Mouse (Mus musculus): Measurements from ENCODE around the gene Gimap8. TPM values are rescaled to one million over a fixed set of nuclear protein-coding genes. Genes with fewer than 3 reads are reported as not detected.

Gimap8 gene
- polyA plus RNA-seq, 2 experiments: 0.17 to 1.3 TPM

GRCm38 (mm10) chr6:48637811-48638500, 9.1 kb upstream of the Gimap8 start:
- DNase-seq (ENCODE audit: low read depth in 3 of 3, low spot score in 3 of 3) (no peak), ATAC-seq (ENCODE audit: insufficient read depth) (no peak)
- no peak overlapping the region for H3K4me3 ChIP-seq (ENCODE audit: insufficient read depth in 1 of 2, low read depth in 2 of 2, low read length in 2 of 2)
- H3K9me3 ChIP-seq (ENCODE audit: control insufficient read depth, low read length): no peaks in the 10 kb centered on the region
- no peak for TF ChIP-seq CTCF (IDR thresholded peaks at IDR 0.05; ENCODE audit: low read depth)
- TF ChIP-seq EP300 (IDR thresholded peaks at IDR 0.05; ENCODE audit: low read depth): no peak
- no peaks in the 10 kb centered on the region for H3K36me3 ChIP-seq (replicated peaks; ENCODE audit: control insufficient read depth, insufficient read depth, low read depth)
- no peak overlapping the region for H3K27ac ChIP-seq
- H3K27me3 ChIP-seq (ENCODE audit: control insufficient read depth, insufficient read depth, low read length): no peaks in the 10 kb centered on the region
- 62% methylated on average over 6 of the region's 6 CpGs for WGBS (ENCODE audit: insufficient replicate concordance)
- H3K4me1 ChIP-seq (replicated peaks; ENCODE audit: control insufficient read depth in 2 of 2, insufficient read depth in 2 of 2, low read length in 1 of 2): peaks cover 0 to 3% of the 10 kb centered on the region in 2 experiments; a peak in 1 of 4 replicates
- no peak overlapping the region for H3K9ac ChIP-seq (replicated peaks)
- H3K4me2 ChIP-seq (ENCODE audit: low read depth): no peak overlapping the region

DNA sequence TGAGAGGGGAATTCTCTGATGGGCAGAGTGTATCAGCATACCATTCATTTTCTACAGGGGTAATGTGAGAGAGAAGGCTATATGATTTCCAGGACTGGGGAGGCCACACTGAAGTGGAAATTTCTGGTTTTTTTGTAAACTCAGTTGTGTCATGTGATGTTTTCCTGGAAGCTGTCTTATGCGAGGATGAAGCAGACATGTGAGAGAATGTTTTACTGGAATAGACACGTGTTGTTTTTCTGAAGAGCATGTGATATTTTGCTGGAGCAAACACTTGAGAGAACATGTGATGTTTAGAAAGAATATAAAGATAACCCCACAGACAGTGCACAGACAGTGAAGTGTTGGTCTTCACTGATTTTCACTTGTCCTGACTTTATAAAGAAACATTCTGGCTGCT, 8.5 kb upstream of the Gimap8 start:
- Histone ChIP-seq H3K9me3 (ENCODE audit: control insufficient read depth, low read length) (no peaks in the 10 kb centered on the region), H3K36me3 (replicated peaks; ENCODE audit: control insufficient read depth, insufficient read depth, low read depth) (no peaks in the 10 kb centered on the region), H3K9ac (replicated peaks) (no peak overlapping the region), H3K4me2 (ENCODE audit: low read depth) (no peak overlapping the region), H3K27ac (no peak overlapping the region), H3K4me1 (replicated peaks; ENCODE audit: control insufficient read depth in 2 of 2, insufficient read depth in 2 of 2, low read length in 1 of 2) (peaks cover 0 to 3% of the 10 kb centered on the region in 2 experiments; a peak in 1 of 4 replicates), H3K4me3 (ENCODE audit: insufficient read depth in 1 of 2, low read depth in 2 of 2, low read length in 2 of 2) (no peak overlapping the region), H3K27me3 (ENCODE audit: control insufficient read depth, insufficient read depth, low read length) (no peaks in the 10 kb centered on the region)
- 44% methylated on average over 2 of the region's 2 CpGs for WGBS (ENCODE audit: insufficient replicate concordance)
- TF ChIP-seq EP300 (IDR thresholded peaks at IDR 0.05; ENCODE audit: low read depth) (no peak), CTCF (IDR thresholded peaks at IDR 0.05; ENCODE audit: low read depth) (no peak)
- ATAC-seq (ENCODE audit: insufficient read depth): no peak
- DNase-seq (ENCODE audit: low read depth in 3 of 3, low spot score in 3 of 3): no peak

DNA sequence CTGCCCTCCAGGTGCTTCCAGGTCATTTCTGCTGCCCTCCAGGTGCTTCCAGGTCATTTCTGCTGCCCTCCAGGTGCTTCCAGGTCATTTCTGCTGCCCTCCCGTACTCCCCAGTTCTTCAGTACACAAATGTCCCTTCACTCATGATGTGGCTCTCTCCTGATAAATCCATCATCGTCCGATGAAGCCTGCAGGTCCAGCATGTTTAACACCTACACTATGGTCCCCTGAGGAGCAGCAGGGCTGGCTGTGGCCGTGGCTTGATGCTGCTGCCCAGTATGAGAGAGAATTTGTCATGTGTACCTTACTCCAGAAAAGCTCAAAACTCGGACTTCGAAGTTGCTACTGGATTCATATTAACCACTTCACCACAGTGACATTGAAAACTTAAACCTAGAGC, 5.6 kb upstream of the Gimap8 start:
- H3K36me3 ChIP-seq (replicated peaks; ENCODE audit: control insufficient read depth, insufficient read depth, low read depth): no peaks in the 10 kb centered on the region
- TF ChIP-seq CTCF (IDR thresholded peaks at IDR 0.05; ENCODE audit: low read depth): no peak
- TF ChIP-seq EP300 (IDR thresholded peaks at IDR 0.05; ENCODE audit: low read depth): no peak
- no peak overlapping the region for H3K9ac ChIP-seq (replicated peaks)
- DNase-seq (ENCODE audit: low read depth in 3 of 3, low spot score in 3 of 3): no peak
- no peak overlapping the region for H3K27ac ChIP-seq
- no peaks in the 10 kb centered on the region for H3K27me3 ChIP-seq (ENCODE audit: control insufficient read depth, insufficient read depth, low read length)
- no peak for ATAC-seq (ENCODE audit: insufficient read depth)
- no peak overlapping the region for H3K4me3 ChIP-seq (ENCODE audit: insufficient read depth in 1 of 2, low read depth in 2 of 2, low read length in 2 of 2)
- 0 out of 4 replicates have a peak, but pooled peaks cover 0 to 1% of the 10 kb centered on the region in 2 experiments for H3K4me1 ChIP-seq (replicated peaks; ENCODE audit: control insufficient read depth in 2 of 2, insufficient read depth in 2 of 2, low read length in 1 of 2)
- no peaks in the 10 kb centered on the region for H3K9me3 ChIP-seq (ENCODE audit: control insufficient read depth, low read length)
- 55% methylated on average over 6 of the region's 6 CpGs for WGBS (ENCODE audit: insufficient replicate concordance)
- H3K4me2 ChIP-seq (ENCODE audit: low read depth): no peak overlapping the region

GRCm38 (mm10) chr6:48642764-48643292, 4.2 kb upstream of the Gimap8 start:
- WGBS (ENCODE audit: insufficient replicate concordance): 12% methylated on average over 4 of the region's 4 CpGs
- Histone ChIP-seq H3K27me3 (ENCODE audit: control insufficient read depth, insufficient read depth, low read length) (no peaks in the 10 kb centered on the region), H3K9me3 (ENCODE audit: control insufficient read depth, low read length) (no peaks in the 10 kb centered on the region), H3K4me1 (replicated peaks; ENCODE audit: control insufficient read depth in 2 of 2, insufficient read depth in 2 of 2, low read length in 1 of 2) (0 out of 4 replicates have a peak, but pooled peaks cover 0 to 1% of the 10 kb centered on the region in 2 experiments), H3K4me2 (ENCODE audit: low read depth) (no peak overlapping the region), H3K9ac (replicated peaks) (no peak overlapping the region), H3K27ac (no peak overlapping the region), H3K4me3 (ENCODE audit: insufficient read depth in 1 of 2, low read depth in 2 of 2, low read length in 2 of 2) (no peak overlapping the region), H3K36me3 (replicated peaks; ENCODE audit: control insufficient read depth, insufficient read depth, low read depth) (no peaks in the 10 kb centered on the region)
- DNase-seq (ENCODE audit: low read depth in 3 of 3, low spot score in 3 of 3): peak; percentile 28 to 34 (median 28)
- no peak for ATAC-seq (ENCODE audit: insufficient read depth)
- TF ChIP-seq CTCF (IDR thresholded peaks at IDR 0.05; ENCODE audit: low read depth): peak; percentile 49
- no peak for TF ChIP-seq EP300 (IDR thresholded peaks at IDR 0.05; ENCODE audit: low read depth)

GRCm38 (mm10) chr6:48645660-48646308, 1.2 kb upstream of the Gimap8 start:
- 5% methylated on average over 12 of the region's 12 CpGs for WGBS (ENCODE audit: insufficient replicate concordance)
- 0 out of 4 replicates have a peak, but pooled peaks cover 0 to 1% of the 10 kb centered on the region in 2 experiments for H3K4me1 ChIP-seq (replicated peaks; ENCODE audit: control insufficient read depth in 2 of 2, insufficient read depth in 2 of 2, low read length in 1 of 2)
- H3K36me3 ChIP-seq (replicated peaks; ENCODE audit: control insufficient read depth, insufficient read depth, low read depth): no peaks in the 10 kb centered on the region
- H3K4me2 ChIP-seq (ENCODE audit: low read depth): no peak overlapping the region
- no peaks in the 10 kb centered on the region for H3K9me3 ChIP-seq (ENCODE audit: control insufficient read depth, low read length)
- H3K27me3 ChIP-seq (ENCODE audit: control insufficient read depth, insufficient read depth, low read length): no peaks in the 10 kb centered on the region
- no peak overlapping the region for H3K4me3 ChIP-seq (ENCODE audit: insufficient read depth in 1 of 2, low read depth in 2 of 2, low read length in 2 of 2)
- ATAC-seq (ENCODE audit: insufficient read depth): no peak
- TF ChIP-seq CTCF (IDR thresholded peaks at IDR 0.05; ENCODE audit: low read depth) (peak; percentile 79), EP300 (IDR thresholded peaks at IDR 0.05; ENCODE audit: low read depth) (no peak)
- no peak overlapping the region for H3K9ac ChIP-seq (replicated peaks)
- DNase-seq (ENCODE audit: low read depth in 3 of 3, low spot score in 3 of 3): peak; percentile 35 to 38 (median 35)
- H3K27ac ChIP-seq: no peak overlapping the region
